ENCODE assay signal across 8 mouse cellular contexts in the genomic region with DNA sequence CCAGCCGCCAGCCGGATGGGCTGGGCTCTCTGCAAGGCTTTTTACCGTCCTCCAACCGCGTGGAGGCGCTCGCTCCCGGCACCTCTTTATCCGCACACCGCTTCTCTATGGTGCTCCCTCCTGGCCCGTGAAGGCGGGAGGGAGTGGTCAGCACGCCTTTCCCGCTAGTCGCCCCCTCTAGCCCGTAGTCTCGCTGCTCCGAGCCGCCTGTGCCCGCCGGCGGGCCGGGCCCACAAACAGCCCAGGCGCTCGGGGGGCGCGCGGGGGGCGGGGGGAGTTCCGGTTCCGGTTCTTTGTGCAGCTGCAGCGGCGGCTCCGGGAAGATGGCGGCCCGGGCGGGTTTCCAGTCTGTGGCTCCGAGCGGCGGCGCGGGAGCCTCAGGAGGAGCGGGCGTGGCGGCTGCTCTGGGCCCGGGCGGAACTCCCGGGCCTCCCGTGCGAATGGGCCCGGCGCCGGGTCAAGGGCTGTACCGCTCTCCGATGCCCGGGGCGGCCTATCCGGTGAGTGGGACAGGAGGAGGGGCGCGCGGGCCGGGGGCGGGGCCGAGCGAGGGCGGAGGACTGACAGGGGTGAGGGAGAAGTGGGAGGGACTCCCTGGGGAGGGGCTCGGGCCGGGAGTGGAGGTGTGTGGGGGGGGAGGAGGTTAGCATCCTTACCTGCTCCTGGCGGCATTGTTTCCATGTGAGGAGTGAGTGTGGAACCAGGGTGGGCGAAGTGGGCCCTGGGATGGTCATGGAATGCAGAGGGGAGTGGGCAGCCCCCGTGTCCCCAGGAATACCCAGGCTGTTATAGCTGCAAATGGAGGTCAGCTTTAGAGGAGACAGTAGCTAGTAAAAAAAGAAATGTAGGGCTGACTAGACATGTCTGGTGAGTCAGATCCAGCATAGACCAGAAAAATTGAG. TPM values are rescaled to one million over a fixed set of nuclear protein-coding genes. Genes with fewer than 3 reads are reported as not detected.
DNase-seq lines count a peak whose midpoint lies in the region; ATAC-seq lines count a peak whose summit lies in the region.

Gene Smarcd1 (plus strand): TSS at position 131 of the 902 bp plus-strand sequence.

- H3K27me3 ChIP-seq in hindbrain, embryonic 12.5 days = no peaks in the 10 kb centered on the region

- peaks cover 50% of the 10 kb centered on the region for H3K36me3 ChIP-seq in hindbrain, embryonic 12.5 days

- H3K4me3 ChIP-seq in hindbrain, embryonic 12.5 days = peak within 1 kb of the TSS; percentile 85

- H3K9ac ChIP-seq in hindbrain, embryonic 12.5 days = peak within 1 kb of the TSS; percentile 95

- ATAC-seq in hindbrain, embryonic 12.5 days (ENCODE audit: low FRiP score) = peak; percentile 95

- peak; percentile 97 for DNase-seq in Muller cell, postnatal 12 days (ENCODE audit: inconsistent ontology term)
- peak; percentile 95 for DNase-seq in cerebellum, adult 9-11 months
- peak; percentile 91 to 95 for DNase-seq in frontal cortex, postnatal 10 days (ENCODE audit: low spot score in 2 of 2)
- peak; percentile 95 to 97 for DNase-seq in layer of hippocampus, postnatal 14 days (ENCODE audit: low spot score in 2 of 2)
- peak; percentile 96 for DNase-seq in lung, postnatal 14 days
- DNase-seq in retina, adult 2 months (ENCODE audit: low read depth, low spot score) = peak; percentile 88
- DNase-seq in thymus, postnatal 36 days = peak; percentile 93 to 95

- no peaks in the 10 kb centered on the region for H3K9me3 ChIP-seq in hindbrain, embryonic 12.5 days (replicated peaks)

- H3K4me1 ChIP-seq in hindbrain, embryonic 12.5 days = peaks cover 29% of the 10 kb centered on the region

- H3K4me2 ChIP-seq in hindbrain, embryonic 12.5 days (replicated peaks) = peak within 1 kb of the TSS; percentile 89

- under 1% methylated on average over 67 of the region's 71 CpGs for WGBS in hindbrain, embryonic 12.5 days

- H3K27ac ChIP-seq in hindbrain, embryonic 12.5 days = peak within 1 kb of the TSS; percentile 99

RNA-seq across cellular contexts. Expression of gene Smarcd1, which starts in this region (rescaled TPM):
- 123 and 141 TPM in 2 replicates for polyA plus RNA-seq in hindbrain, embryonic 12.5 days (2016; fragmentation: Nextera tagmentation; extraction: Ambion mirVana)
- total RNA-seq in layer of hippocampus, postnatal 14 days (2021) = 100 to 1,000 TPM in 1 of 2 experiments, 10 to 100 TPM in 1; 96.1 to 106 TPM

Comparison
In these comparisons a context has a peak if more than half of its experiments do, and no peak if none do; other contexts are left out.
1. Peak in every context shown above with its lines: DNase-seq, ATAC-seq, H3K4me3 ChIP-seq and H3K27ac ChIP-seq.